Comparison of ENCODE assay signal across 9 mouse cellular contexts in the genomic region with DNA sequence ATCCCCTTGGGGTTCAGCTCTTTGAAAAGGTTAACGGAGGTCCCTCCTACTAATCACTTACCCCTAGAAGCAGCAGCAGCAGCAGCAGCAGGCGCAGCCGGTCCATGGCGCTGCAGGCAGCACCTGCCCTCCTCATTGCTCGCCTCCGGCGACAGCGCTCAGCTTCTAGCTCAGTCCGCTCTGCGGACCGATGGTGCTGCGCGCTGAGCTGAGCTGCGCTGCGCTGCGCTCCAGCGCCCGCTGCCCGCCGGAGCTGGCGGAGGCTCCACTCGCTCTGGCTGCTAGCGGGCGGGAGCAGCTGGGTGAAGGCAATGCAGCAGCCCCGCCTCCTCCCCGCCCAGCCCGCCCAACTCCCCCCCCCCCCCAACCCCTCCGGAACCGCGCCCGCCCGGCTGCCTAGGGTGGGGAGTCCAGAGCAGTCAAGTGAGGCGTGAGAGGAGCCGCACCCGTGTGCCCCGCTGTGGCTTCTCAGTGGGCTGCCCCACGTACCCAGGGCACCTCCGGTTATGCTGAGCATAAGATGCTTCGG. TPM values are rescaled to one million over a fixed set of nuclear protein-coding genes. Genes with fewer than 3 reads are reported as not detected.
A peak's percentile ranks its signal among the peaks of the same experiment; 100 is the strongest.
DNase-seq lines count a peak whose midpoint lies in the region; ATAC-seq and TF ChIP-seq lines count a peak whose summit lies in the region.
"Had no signal": no experiment of that assay in that cellular context is flagged by ENCODE, and none has a peak within 500 bp of the region (broad histone marks: within the 10 kb centered on the region; RNA-seq: fewer than 3 reads in every experiment).

A gene (minus strand): TSS at position 313 of the 529 bp plus-strand sequence.

- peak within 1 kb of the TSS; percentile 68 for H3K4me3 ChIP-seq in gastrocnemius, adult 2 months
- peak within 1 kb of the TSS; percentile 11; the same call in 1 of the 2 replicates for H3K4me3 ChIP-seq in embryonic fibroblast, embryonic 13.5 days (ENCODE audit: insufficient read depth, low read length)
- peak within 1 kb of the TSS; percentile 42 for H3K4me3 ChIP-seq in hindbrain, embryonic 14.5 days (replicated peaks; ENCODE audit: low read length)
- H3K4me3 ChIP-seq in limb, embryonic 14.5 days (replicated peaks; ENCODE audit: low read length), result peak within 1 kb of the TSS; percentile 47
- H3K4me3 ChIP-seq in midbrain, postnatal 0 days (ENCODE audit: low read depth, low read length), result peak within 1 kb of the TSS; percentile 42

- peak; percentile 62 for DNase-seq in gastrocnemius, adult 2 months
- DNase-seq in gastrocnemius, postnatal 36 days, result no peak
- DNase-seq in adrenal gland, postnatal 10 days, result peak; percentile 59
- DNase-seq in hindbrain, embryonic 14.5 days (ENCODE audit: low spot score), result peak; percentile 73
- DNase-seq in limb, embryonic 14.5 days (ENCODE audit: low spot score), result peak; percentile 65
- peak; percentile 79 for DNase-seq in midbrain, postnatal 0 days (ENCODE audit: low spot score)
- peak; percentile 49 for DNase-seq in thymus, postnatal 14 days

- no peaks in the 10 kb centered on the region for H3K36me3 ChIP-seq in hindbrain, embryonic 14.5 days (replicated peaks; ENCODE audit: control insufficient read depth, insufficient read depth)
- no peaks in the 10 kb centered on the region for H3K36me3 ChIP-seq in limb, embryonic 14.5 days (ENCODE audit: control insufficient read depth, insufficient read depth, low read length)
- H3K36me3 ChIP-seq in midbrain, postnatal 0 days (ENCODE audit: insufficient read depth, low read length), result no peaks in the 10 kb centered on the region

- TF ChIP-seq POLR2A in embryonic fibroblast, embryonic 13.5 days (IDR thresholded peaks at IDR 0.05; ENCODE audit: low read depth, low read length), result no peak
- TF ChIP-seq POLR2A in limb, embryonic 14.5 days (IDR thresholded peaks at IDR 0.05; ENCODE audit: borderline replicate concordance, extremely low read depth, insufficient read depth, insufficient read length), result peak; percentile 82; the same call in 1 of the 2 replicates

- H3K4me2 ChIP-seq in hindbrain, embryonic 14.5 days (replicated peaks), result peak within 1 kb of the TSS; percentile 71
- peak within 1 kb of the TSS; percentile 85 for H3K4me2 ChIP-seq in limb, embryonic 14.5 days (replicated peaks; ENCODE audit: low read depth, low read length, severe bottlenecking)
- H3K4me2 ChIP-seq in midbrain, postnatal 0 days (ENCODE audit: low read depth, low read length, poor library complexity, severe bottlenecking), result peak within 1 kb of the TSS; percentile 89

- peaks cover 41% of the 10 kb centered on the region for H3K27me3 ChIP-seq in hindbrain, embryonic 14.5 days (ENCODE audit: control insufficient read depth, insufficient read depth, low read length)
- H3K27me3 ChIP-seq in limb, embryonic 14.5 days (ENCODE audit: control insufficient read depth, insufficient read depth, low read length), result peaks cover 60% of the 10 kb centered on the region
- H3K27me3 ChIP-seq in midbrain, postnatal 0 days (ENCODE audit: insufficient read depth, low read length), result peaks cover 49% of the 10 kb centered on the region

- H3K9me3 ChIP-seq in hindbrain, embryonic 14.5 days (ENCODE audit: control insufficient read depth, low read length), result no peaks in the 10 kb centered on the region
- no peaks in the 10 kb centered on the region for H3K9me3 ChIP-seq in limb, embryonic 14.5 days (ENCODE audit: control insufficient read depth, low read length)
- H3K9me3 ChIP-seq in midbrain, postnatal 0 days (ENCODE audit: low read length), result no peaks in the 10 kb centered on the region

- no peak within 1 kb of the TSS for H3K27ac ChIP-seq in gastrocnemius, adult 2 months
- H3K27ac ChIP-seq in embryonic fibroblast, embryonic 13.5 days (ENCODE audit: insufficient read depth, low read length), result no peak within 1 kb of the TSS
- peak within 1 kb of the TSS; percentile 27 for H3K27ac ChIP-seq in hindbrain, embryonic 14.5 days
- H3K27ac ChIP-seq in limb, embryonic 14.5 days (replicated peaks; ENCODE audit: low read depth, low read length), result no peak within 1 kb of the TSS
- H3K27ac ChIP-seq in midbrain, postnatal 0 days (ENCODE audit: low read depth, low read length), result no peak within 1 kb of the TSS

- under 1% methylated on average over 29 of the region's 39 CpGs for WGBS in hindbrain, embryonic 14.5 days
- WGBS in limb, embryonic 14.5 days, result 0% methylated on average over 29 of the region's 39 CpGs
- under 1% methylated on average over 36 of the region's 39 CpGs for WGBS in midbrain, postnatal 0 days

- 0 out of 2 replicates have a peak, but pooled peaks cover 5% of the 10 kb centered on the region for H3K4me1 ChIP-seq in embryonic fibroblast, embryonic 13.5 days (ENCODE audit: control insufficient read depth, insufficient read depth, low read length)
- H3K4me1 ChIP-seq in hindbrain, embryonic 14.5 days (replicated peaks; ENCODE audit: control insufficient read depth, insufficient read depth, low read length), result peaks cover 31% of the 10 kb centered on the region
- H3K4me1 ChIP-seq in limb, embryonic 14.5 days (ENCODE audit: control insufficient read depth, insufficient read depth, low read length), result peaks cover 40% of the 10 kb centered on the region
- peaks cover 5% of the 10 kb centered on the region; the same call in 1 of the 2 replicates for H3K4me1 ChIP-seq in midbrain, postnatal 0 days (ENCODE audit: insufficient read depth, low read length)

- TF ChIP-seq CTCF in gastrocnemius, adult 2 months (IDR thresholded peaks at IDR 0.05), result no peak
- no peak for TF ChIP-seq CTCF in embryonic fibroblast, embryonic 13.5 days (IDR thresholded peaks at IDR 0.05; ENCODE audit: borderline replicate concordance, insufficient read depth, low read length)
- no peak; the same call in 1 of the 2 replicates for TF ChIP-seq CTCF in midbrain, postnatal 0 days (IDR thresholded peaks at IDR 0.05)

- H3K9ac ChIP-seq in hindbrain, embryonic 14.5 days, result peak within 1 kb of the TSS; percentile 53
- peak within 1 kb of the TSS; percentile 45 for H3K9ac ChIP-seq in limb, embryonic 14.5 days (ENCODE audit: low read depth, low read length, severe bottlenecking)
- H3K9ac ChIP-seq in midbrain, postnatal 0 days (replicated peaks; ENCODE audit: low read length, poor library complexity, severe bottlenecking), result peak within 1 kb of the TSS; percentile 51

- intact Hi-C loops in gastrocnemius, adult 2 months (cut with DNase I), result loop anchor here (2.0 kb wide), 1 partner anchor 61 kb away; no protein-coding TSS in a partner anchor
- intact Hi-C loops in gastrocnemius, postnatal 36 days (cut with DNase I), result loop anchor here (2.0 to 5.0 kb wide), 2 partner anchors 61 to 205 kb away; a partner anchor contains a TSS

- peak; percentile 82 for ATAC-seq in hindbrain, embryonic 14.5 days (ENCODE audit: low FRiP score)
- ATAC-seq in limb, embryonic 14.5 days (ENCODE audit: low FRiP score, low read depth), result peak; percentile 74
- peak; percentile 66; the same call in 1 of the 2 replicates for ATAC-seq in midbrain, postnatal 0 days (ENCODE audit: low FRiP score)

RNA-seq across cellular contexts. Expression of the gene that starts here (rescaled TPM):
- under 1 TPM; 0.13 to 0.31 TPM for total RNA-seq in gastrocnemius, adult 2 months (2021)
- under 1 TPM; 0.27 to 0.48 TPM for total RNA-seq in gastrocnemius, postnatal 36 days (2021)
- 10 to 100 TPM; 12.6 to 23.8 TPM for total RNA-seq in adrenal gland, postnatal 10 days (2021)
- 0.18 and 3.2 TPM in 2 replicates for polyA plus RNA-seq in embryonic fibroblast, embryonic 13.5 days (2011; ENCODE audit: insufficient read length, low read depth, missing spikeins)
- 38.2 and 48.5 TPM in 2 replicates for polyA plus RNA-seq in hindbrain, embryonic 14.5 days (2014; fragmentation: Nextera tagmentation; extraction: Ambion mirVana)
- 52.7 and 74.9 TPM in 2 replicates for polyA plus RNA-seq in limb, embryonic 14.5 days (2012; rRNA removed)
- polyA plus RNA-seq in limb, embryonic 14.5 days (2014; fragmentation: Nextera tagmentation; extraction: Ambion mirVana), result 30.4 and 32.3 TPM in 2 replicates
- 11.1 and 16.9 TPM in 2 replicates for total RNA-seq in midbrain, postnatal 0 days (2014; rRNA removed)
- polyA plus RNA-seq in midbrain, postnatal 0 days (2015; fragmentation: Nextera tagmentation; extraction: Ambion mirVana), result 5.1 and 5.2 TPM in 2 replicates
- total RNA-seq: hematopoietic stem cell, adult 5-6 weeks had no signal

Comparison
In these comparisons a context has a peak if more than half of its experiments do, and no peak if none do; other contexts are left out.
1. Peak in DNase-seq and H3K4me3 ChIP-seq in gastrocnemius, adult 2 months; RNA of the gene not detected or under 1 TPM.
2. DNase-seq: peak in adrenal gland, postnatal 10 days (single experiment), hindbrain, embryonic 14.5 days (single experiment), limb, embryonic 14.5 days (single experiment), midbrain, postnatal 0 days (single experiment) and thymus, postnatal 14 days (single experiment); none in gastrocnemius, postnatal 36 days (0 of 2).
3. H3K4me3 ChIP-seq: peak in every context shown above with its lines; median percentile 68 in gastrocnemius, adult 2 months; 47 in limb, embryonic 14.5 days; 42 in hindbrain, embryonic 14.5 days; 42 in midbrain, postnatal 0 days; 11 in embryonic fibroblast, embryonic 13.5 days.
4. Peak in every context shown above with its lines, with median percentiles within 50 percentile points of each other: ATAC-seq, H3K4me2 ChIP-seq and H3K9ac ChIP-seq.